Mouse (Mus musculus): ENCODE results near the gene Doc2g. TPM values are rescaled to one million over a fixed set of nuclear protein-coding genes. Genes with fewer than 3 reads are reported as not detected.
A peak's percentile ranks its signal among the peaks of the same experiment; 100 is the strongest.
"Not testable (repeated sequence)": the region's sequence is repeated elsewhere in the genome, so short reads cannot be mapped to it uniquely, and the experiment has no call there.

The Doc2g gene
- polyA plus RNA-seq, 1 experiment from 2014 or later = 64.5 TPM

DNA sequence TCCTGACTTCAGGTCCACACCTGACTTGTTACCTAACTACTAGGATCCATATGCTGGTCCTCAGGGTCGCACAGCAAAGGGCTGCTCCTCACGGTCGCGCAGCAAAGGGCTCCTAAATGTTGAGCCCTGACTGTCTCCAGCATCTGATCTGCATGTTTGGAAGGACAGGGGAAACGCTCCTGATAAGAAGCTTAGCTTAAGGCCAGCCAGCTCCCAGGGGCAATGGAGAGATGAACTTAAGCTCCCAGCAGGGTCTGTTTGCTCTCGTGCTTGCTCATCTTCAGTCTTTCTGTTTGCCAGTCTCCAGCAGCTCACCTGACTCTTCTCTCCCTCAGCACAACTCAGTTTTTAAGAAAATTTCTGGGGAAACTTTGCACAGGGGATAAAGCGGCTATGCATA lies 29.6 kb downstream of the Doc2g start:
- no peaks in the 10 kb centered on the region for H3K27me3 ChIP-seq (ENCODE audit: control insufficient read depth, insufficient read depth, low read length)
- WGBS (ENCODE audit: insufficient replicate concordance) = 44% methylated on average over 7 of the region's 7 CpGs
- ATAC-seq (replicated peaks; ENCODE audit: insufficient number of reproducible peaks, low FRiP score, low TSS enrichment) = no peak

DNA sequence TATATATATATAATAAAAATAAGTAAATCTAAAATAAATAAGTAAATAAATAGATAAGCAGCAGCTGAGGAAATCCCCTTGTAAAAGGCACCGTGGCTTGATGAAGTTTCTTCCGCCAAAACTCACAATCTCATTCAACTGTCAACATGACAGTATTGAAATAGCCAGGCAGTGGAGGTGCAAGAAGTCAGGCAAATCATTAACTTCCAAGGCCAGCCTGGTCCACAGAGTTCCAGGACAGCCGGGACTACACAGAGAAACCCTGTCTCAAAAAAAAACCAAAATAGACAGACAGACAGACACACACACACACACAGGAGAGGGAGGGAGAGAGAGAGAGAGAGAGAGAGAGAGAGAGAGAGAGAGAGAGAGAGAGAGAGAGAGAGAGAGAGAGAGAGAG lies 30.2 kb downstream of the Doc2g start:
- Histone ChIP-seq H3K4me2 (no peak overlapping the region), H3K27me3 (ENCODE audit: control insufficient read depth, insufficient read depth, low read length) (no peaks in the 10 kb centered on the region), H3K36me3 (ENCODE audit: control insufficient read depth, insufficient read depth, low read length) (no peaks in the 10 kb centered on the region), H3K4me3 (ENCODE audit: low read depth, low read length) (no peak overlapping the region), H3K9me3 (replicated peaks; ENCODE audit: control insufficient read depth, low read length) (no peaks in the 10 kb centered on the region), H3K4me1 (ENCODE audit: control insufficient read depth, insufficient read depth, low read length) (peaks cover 8% of the 10 kb centered on the region; the same call in 1 of the 2 replicates), H3K9ac (ENCODE audit: low read depth, low read length) (no peak overlapping the region), H3K27ac (ENCODE audit: low read depth, low read length) (no peak overlapping the region)
- 77% methylated on average over 3 of the region's 3 CpGs for WGBS (ENCODE audit: insufficient replicate concordance)
- ATAC-seq (replicated peaks; ENCODE audit: insufficient number of reproducible peaks, low FRiP score, low TSS enrichment) = no peak

More for the DNA sequence above, 29.6 kb downstream of the Doc2g start:
- H3K9ac ChIP-seq (ENCODE audit: low read depth, low read length) = no peak overlapping the region
- H3K4me2 ChIP-seq = no peak overlapping the region
- no peaks in the 10 kb centered on the region for H3K36me3 ChIP-seq (ENCODE audit: control insufficient read depth, insufficient read depth, low read length)
- H3K9me3 ChIP-seq (replicated peaks; ENCODE audit: control insufficient read depth, low read length) = no peaks in the 10 kb centered on the region; the same call in 1 of the 2 replicates
- no peak overlapping the region for H3K27ac ChIP-seq (ENCODE audit: low read depth, low read length)
- peaks cover 5% of the 10 kb centered on the region; the same call in 1 of the 2 replicates for H3K4me1 ChIP-seq (ENCODE audit: control insufficient read depth, insufficient read depth, low read length)
- no peak overlapping the region for H3K4me3 ChIP-seq (ENCODE audit: low read depth, low read length)

- peaks cover 8% of the 10 kb centered on the region; the same call in 1 of the 2 replicates for H3K4me1 ChIP-seq (ENCODE audit: control insufficient read depth, insufficient read depth, low read length)
- H3K9me3 ChIP-seq (replicated peaks; ENCODE audit: control insufficient read depth, low read length) = no peaks in the 10 kb centered on the region
- WGBS (ENCODE audit: insufficient replicate concordance) = 57% methylated on average over 5 of the region's 5 CpGs
- H3K36me3 ChIP-seq (ENCODE audit: control insufficient read depth, insufficient read depth, low read length) = no peaks in the 10 kb centered on the region
- no peak overlapping the region for H3K9ac ChIP-seq (ENCODE audit: low read depth, low read length)
- no peak for ATAC-seq (replicated peaks; ENCODE audit: insufficient number of reproducible peaks, low FRiP score, low TSS enrichment)
- H3K27me3 ChIP-seq (ENCODE audit: control insufficient read depth, insufficient read depth, low read length) = no peaks in the 10 kb centered on the region
- no peak overlapping the region for H3K4me3 ChIP-seq (ENCODE audit: low read depth, low read length)
- H3K27ac ChIP-seq (ENCODE audit: low read depth, low read length) = no peak overlapping the region
- H3K4me2 ChIP-seq = no peak overlapping the region
Measured at GRCm38 (mm10) chr19:4033742-4034141, 30.6 kb downstream of the Doc2g start.

DNA sequence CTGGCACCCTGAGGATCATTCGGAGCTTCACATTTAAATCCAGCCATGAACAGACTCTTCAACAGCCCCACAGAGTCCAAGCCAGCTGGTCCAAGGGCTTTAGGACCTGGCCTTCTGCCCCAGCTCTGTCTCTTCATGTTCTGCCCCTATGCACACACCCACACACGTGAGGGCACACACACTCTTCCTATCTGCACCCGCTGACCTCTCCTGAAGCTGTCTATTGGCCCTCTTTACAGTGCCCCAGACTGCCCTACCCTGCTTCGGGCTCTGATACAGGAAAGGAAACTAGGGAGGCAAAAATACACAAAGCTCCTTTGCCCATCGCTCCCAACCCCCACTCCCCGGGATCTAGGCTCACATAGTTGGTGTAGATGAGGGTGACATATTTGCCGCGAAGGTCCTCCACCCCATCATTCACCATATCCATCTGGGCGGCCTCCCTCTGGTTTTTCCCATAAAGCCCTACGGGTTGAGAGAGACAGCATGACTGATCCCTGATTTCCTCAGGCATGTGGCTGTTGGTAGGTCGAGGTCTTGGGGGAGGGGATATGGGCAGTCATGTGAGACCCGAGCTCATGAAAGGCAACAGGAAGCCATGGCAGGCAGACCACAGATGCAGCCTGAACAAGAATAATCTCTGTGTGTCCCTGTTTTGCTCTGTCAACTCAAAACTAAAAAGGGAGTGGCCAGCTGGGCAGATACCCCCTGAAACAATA lies 33.4 kb downstream of the Doc2g start:
- H3K9me3 ChIP-seq (replicated peaks; ENCODE audit: control insufficient read depth, low read length) = no peaks in the 10 kb centered on the region
- ATAC-seq (replicated peaks; ENCODE audit: insufficient number of reproducible peaks, low FRiP score, low TSS enrichment) = no peak

GRCm38 (mm10) chr19:4037154-4037787 lies 34.2 kb downstream of the Doc2g start:
- H3K9me3 ChIP-seq (replicated peaks; ENCODE audit: control insufficient read depth, low read length); H3K36me3 ChIP-seq (ENCODE audit: control insufficient read depth, insufficient read depth, low read length); H3K27me3 ChIP-seq (ENCODE audit: control insufficient read depth, insufficient read depth, low read length); ATAC-seq (replicated peaks; ENCODE audit: insufficient number of reproducible peaks, low FRiP score, low TSS enrichment); H3K4me1 ChIP-seq (ENCODE audit: control insufficient read depth, insufficient read depth, low read length): not testable (repeated sequence)
- H3K4me2 ChIP-seq = peak overlapping the region; percentile 84
- H3K27ac ChIP-seq (ENCODE audit: low read depth, low read length) = peak overlapping the region; percentile 82
- H3K9ac ChIP-seq (ENCODE audit: low read depth, low read length) = peak overlapping the region; percentile 94
- peak overlapping the region; percentile 77 for H3K4me3 ChIP-seq (ENCODE audit: low read depth, low read length)
- 29% methylated on average over 7 of the region's 8 CpGs for WGBS (ENCODE audit: insufficient replicate concordance)

More for the DNA sequence above, 33.4 kb downstream of the Doc2g start:
- H3K9ac ChIP-seq (ENCODE audit: low read depth, low read length) = no peak overlapping the region
- peaks cover 8% of the 10 kb centered on the region; the same call in 1 of the 2 replicates for H3K4me1 ChIP-seq (ENCODE audit: control insufficient read depth, insufficient read depth, low read length)
- H3K4me2 ChIP-seq = peak overlapping the region; percentile 17
- WGBS (ENCODE audit: insufficient replicate concordance) = 79% methylated on average over 12 of the region's 12 CpGs
- H3K27me3 ChIP-seq (ENCODE audit: control insufficient read depth, insufficient read depth, low read length) = no peaks in the 10 kb centered on the region
- H3K4me3 ChIP-seq (ENCODE audit: low read depth, low read length) = no peak overlapping the region
- H3K36me3 ChIP-seq (ENCODE audit: control insufficient read depth, insufficient read depth, low read length) = no peaks in the 10 kb centered on the region
- H3K27ac ChIP-seq (ENCODE audit: low read depth, low read length) = no peak overlapping the region

GRCm38 (mm10) chr19:4037788-4038232 lies 34.7 kb downstream of the Doc2g start, which contains the start of gene Gstp1:
Gene Gstp1 (minus strand): TSS chr19:4037985.
- H3K9ac ChIP-seq (ENCODE audit: low read depth, low read length) = peak within 1 kb of the TSS; percentile 94
- ATAC-seq (replicated peaks; ENCODE audit: insufficient number of reproducible peaks, low FRiP score, low TSS enrichment) = peak; percentile 85
- H3K4me3 ChIP-seq (ENCODE audit: low read depth, low read length) = peak within 1 kb of the TSS; percentile 77
- H3K4me2 ChIP-seq = peak within 1 kb of the TSS; percentile 84
- H3K27ac ChIP-seq (ENCODE audit: low read depth, low read length) = peak within 1 kb of the TSS; percentile 82
- no peaks in the 10 kb centered on the region for H3K9me3 ChIP-seq (replicated peaks; ENCODE audit: control insufficient read depth, low read length)
- no peaks in the 10 kb centered on the region for H3K36me3 ChIP-seq (ENCODE audit: control insufficient read depth, insufficient read depth, low read length)
- H3K4me1 ChIP-seq (ENCODE audit: control insufficient read depth, insufficient read depth, low read length) = peaks cover 8% of the 10 kb centered on the region; the same call in 1 of the 2 replicates
- under 1% methylated on average over 26 of the region's 26 CpGs for WGBS (ENCODE audit: insufficient replicate concordance)
- H3K27me3 ChIP-seq (ENCODE audit: control insufficient read depth, insufficient read depth, low read length) = no peaks in the 10 kb centered on the region

- not testable (repeated sequence) for H3K4me3 ChIP-seq (ENCODE audit: low read depth, low read length); H3K9me3 ChIP-seq (replicated peaks; ENCODE audit: control insufficient read depth, low read length); H3K27me3 ChIP-seq (ENCODE audit: control insufficient read depth, insufficient read depth, low read length); H3K4me1 ChIP-seq (ENCODE audit: control insufficient read depth, insufficient read depth, low read length); H3K36me3 ChIP-seq (ENCODE audit: control insufficient read depth, insufficient read depth, low read length); H3K27ac ChIP-seq (ENCODE audit: low read depth, low read length); H3K9ac ChIP-seq (ENCODE audit: low read depth, low read length); ATAC-seq (replicated peaks; ENCODE audit: insufficient number of reproducible peaks, low FRiP score, low TSS enrichment); H3K4me2 ChIP-seq
- 76% methylated on average over 5 of the region's 5 CpGs for WGBS (ENCODE audit: insufficient replicate concordance)
Measured at GRCm38 (mm10) chr19:4040941-4041340, 37.8 kb downstream of the Doc2g start.

- H3K4me3 ChIP-seq (ENCODE audit: low read depth, low read length); H3K9ac ChIP-seq (ENCODE audit: low read depth, low read length); H3K4me2 ChIP-seq; H3K27me3 ChIP-seq (ENCODE audit: control insufficient read depth, insufficient read depth, low read length); H3K36me3 ChIP-seq (ENCODE audit: control insufficient read depth, insufficient read depth, low read length); H3K27ac ChIP-seq (ENCODE audit: low read depth, low read length); H3K4me1 ChIP-seq (ENCODE audit: control insufficient read depth, insufficient read depth, low read length); ATAC-seq (replicated peaks; ENCODE audit: insufficient number of reproducible peaks, low FRiP score, low TSS enrichment); H3K9me3 ChIP-seq (replicated peaks; ENCODE audit: control insufficient read depth, low read length): not testable (repeated sequence)
- WGBS (ENCODE audit: insufficient replicate concordance) = 81% methylated on average over 3 of the region's 4 CpGs
Measured at GRCm38 (mm10) chr19:4041500-4041899, 38.4 kb downstream of the Doc2g start.
